Mouse (Mus musculus) small intestine, adult 2 months (tissue): ENCODE measurements around the gene Gm17482.

Source experiments
- CTCF ChIP-seq: fragments of 200-500 bp; IDR thresholded peaks from 2 replicates; pipeline ENCODE4 v1.5.1; 2012; ENCODE audit warnings: low read depth, mild to moderate bottlenecking, control low read depth, inconsistent platforms, low read length, moderate library complexity, mixed read lengths; ENCODE audit not compliant: insufficient replicate concordance, insufficient read length; ENCODE audit errors: extremely low read depth
- POLR2A ChIP-seq: fragments of 200-500 bp; IDR thresholded peaks from 2 replicates; pipeline ENCODE4 v1.6.1; 2012; ENCODE audit warnings: low read depth, mild to moderate bottlenecking, control low read depth, inconsistent platforms, low read length, moderate library complexity

GRCm38 (mm10) chr6:115269561-115269960, 42.4 kb downstream of the Gm17482 start:
- TF ChIP-seq POLR2A, result no peak
- TF ChIP-seq CTCF, result no peak
